Mouse (Mus musculus): Measurements from ENCODE around the gene Zc3h18. TPM values are rescaled to one million over a fixed set of nuclear protein-coding genes. Genes with fewer than 3 reads are reported as not detected.

The Zc3h18 gene
- polyA plus RNA-seq, 1 experiment = 35.3 TPM

- Histone ChIP-seq H3K4me1 (ENCODE audit: control insufficient read depth, insufficient read depth, low read length) (peaks cover 24% of the 10 kb centered on the region), H3K4me3 (ENCODE audit: insufficient read depth, low read length) (no peak overlapping the region), H3K27ac (ENCODE audit: insufficient read depth, low read depth, low read length) (peak overlapping the region; percentile 44)
- TF ChIP-seq POLR2A (IDR thresholded peaks at IDR 0.05; ENCODE audit: borderline replicate concordance, low read depth, low read length) = no peak
- no peak for TF ChIP-seq CTCF (IDR thresholded peaks at IDR 0.05; ENCODE audit: low read depth, low read length)
Measured at GRCm38 (mm10) chr8:122345181-122346095, 31.0 kb upstream of the Zc3h18 start.

DNA sequence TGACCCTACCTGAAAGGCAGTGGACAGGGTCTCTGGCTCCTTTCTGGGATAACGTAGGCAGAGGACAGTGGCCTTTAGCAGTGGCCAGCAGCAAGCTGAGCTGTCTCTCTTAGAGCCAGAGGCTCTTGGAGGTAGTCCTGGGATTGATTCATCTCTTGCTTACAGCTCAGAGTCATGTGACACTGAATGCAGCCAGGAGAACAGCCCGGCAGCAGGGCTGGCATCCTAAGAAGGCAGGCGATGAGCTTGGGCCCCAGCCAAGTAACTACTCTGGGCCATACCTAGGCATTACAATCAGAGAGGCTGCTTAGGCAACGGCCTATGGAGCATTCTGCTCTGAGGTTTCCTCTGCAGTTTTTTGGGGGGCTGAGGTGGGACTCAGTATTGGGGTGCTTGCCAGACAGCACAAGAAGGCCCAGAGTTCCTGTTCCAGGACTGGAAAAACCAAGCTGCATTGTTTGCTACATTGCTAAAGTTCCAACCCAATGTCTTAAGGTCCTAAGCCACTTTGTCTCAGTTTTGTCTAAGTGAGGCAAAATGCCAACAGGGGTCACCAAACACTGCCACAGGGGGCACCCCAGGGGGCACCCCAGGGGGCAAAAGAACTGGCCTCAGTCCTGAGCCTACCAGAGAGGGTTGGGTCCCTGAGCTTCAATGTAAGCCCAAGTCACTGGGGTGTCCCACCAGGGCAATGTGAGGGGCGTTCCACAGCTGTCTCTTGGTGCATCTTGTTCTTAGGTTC is 28.4 kb upstream of the Zc3h18 start:
- Histone ChIP-seq H3K4me3 (ENCODE audit: insufficient read depth, low read length) (no peak overlapping the region), H3K4me1 (ENCODE audit: control insufficient read depth, insufficient read depth, low read length) (peaks cover 22% of the 10 kb centered on the region), H3K27ac (ENCODE audit: insufficient read depth, low read depth, low read length) (0 out of 2 replicates have a peak overlapping the region, but pooled peaks have one; percentile 2)
- TF ChIP-seq POLR2A (IDR thresholded peaks at IDR 0.05; ENCODE audit: borderline replicate concordance, low read depth, low read length) = no peak
- no peak for TF ChIP-seq CTCF (IDR thresholded peaks at IDR 0.05; ENCODE audit: low read depth, low read length)

DNA sequence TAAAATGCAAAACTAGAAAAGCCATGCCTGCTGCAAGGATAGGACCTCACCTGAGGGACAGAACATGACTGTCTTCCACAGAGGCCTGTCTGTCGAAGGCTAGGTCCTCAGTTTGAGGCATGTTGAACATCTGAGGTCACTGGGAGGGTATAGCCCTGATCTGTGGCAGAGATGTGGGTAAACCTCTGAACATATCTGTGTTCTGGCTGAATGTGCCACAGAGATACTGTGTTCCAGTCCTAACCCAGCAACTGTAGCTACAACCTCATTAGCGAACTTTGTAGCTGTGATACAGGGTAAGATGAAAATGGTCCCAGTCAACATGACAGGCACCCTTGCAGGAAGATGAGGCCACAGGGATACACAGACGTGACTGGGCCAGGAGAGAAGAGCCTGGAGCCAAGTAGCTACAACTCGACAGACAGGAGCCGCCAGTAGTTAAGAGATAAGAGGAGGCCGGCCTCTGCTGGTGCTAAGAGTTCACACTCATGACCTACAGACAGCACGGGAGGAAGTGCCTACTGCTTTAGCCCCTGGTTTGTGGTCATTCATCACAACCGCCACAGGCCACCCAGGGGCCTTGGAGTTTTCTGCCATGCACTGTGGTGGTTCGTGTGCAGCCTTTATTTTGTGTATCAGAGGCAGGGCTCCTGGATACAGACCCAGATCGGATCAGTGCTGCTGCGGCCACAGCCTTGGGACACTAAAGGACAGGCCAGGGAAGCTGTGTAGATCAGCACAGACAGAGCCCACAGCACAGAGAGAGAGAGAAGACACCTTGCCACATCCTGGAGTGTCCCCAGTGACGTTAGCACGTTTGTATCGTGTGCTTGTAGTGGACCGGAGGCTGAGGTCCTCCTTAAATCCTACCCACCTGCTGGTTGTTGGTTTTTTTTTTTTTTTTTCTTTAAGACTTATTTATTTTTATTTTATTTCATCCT is 26.8 kb upstream of the Zc3h18 start:
- Histone ChIP-seq H3K27ac (ENCODE audit: insufficient read depth, low read depth, low read length) (no peak overlapping the region), H3K4me3 (ENCODE audit: insufficient read depth, low read length) (no peak overlapping the region), H3K4me1 (ENCODE audit: control insufficient read depth, insufficient read depth, low read length) (peaks cover 20% of the 10 kb centered on the region)
- no peak for TF ChIP-seq POLR2A (IDR thresholded peaks at IDR 0.05; ENCODE audit: borderline replicate concordance, low read depth, low read length)
- TF ChIP-seq CTCF (IDR thresholded peaks at IDR 0.05; ENCODE audit: low read depth, low read length) = no peak

DNA sequence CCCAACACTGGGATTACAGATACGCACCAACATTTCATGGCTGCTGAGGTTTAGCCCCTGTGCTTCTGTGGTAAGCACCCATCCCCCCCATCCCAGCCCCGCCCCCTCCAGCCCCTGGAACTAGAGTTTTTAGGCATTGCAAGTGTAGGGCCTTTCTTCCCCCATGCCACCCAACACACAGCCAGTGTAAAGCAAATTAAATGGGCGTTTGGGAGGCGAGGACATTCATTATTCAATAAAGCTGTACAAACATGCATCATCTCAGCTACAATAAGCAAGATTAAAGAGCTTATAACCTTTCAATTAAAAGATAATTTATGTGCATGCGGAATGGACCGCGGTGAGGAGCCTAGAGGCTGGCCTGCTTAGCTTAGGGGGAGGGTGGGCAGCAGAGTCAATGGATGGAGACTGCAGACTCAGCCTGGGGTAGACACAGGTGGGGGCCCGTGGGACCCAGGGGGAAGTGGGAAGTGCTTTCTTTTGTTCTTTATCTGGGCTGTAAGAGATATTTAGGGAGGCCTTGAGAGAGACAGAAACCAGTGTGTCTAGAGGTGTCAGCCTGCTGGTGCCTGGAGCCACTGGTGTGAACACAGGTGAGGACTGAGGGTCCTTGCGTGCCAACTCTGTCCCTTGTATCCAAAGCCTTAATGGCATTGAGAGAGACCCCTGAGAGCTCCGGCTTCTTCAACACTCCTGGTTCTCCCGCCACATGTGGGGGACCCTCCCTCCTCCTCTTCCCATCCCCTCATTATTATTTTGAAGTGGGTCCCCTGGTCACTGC is 25.9 kb upstream of the Zc3h18 start:
- TF ChIP-seq CTCF (IDR thresholded peaks at IDR 0.05; ENCODE audit: low read depth, low read length) (no peak), POLR2A (IDR thresholded peaks at IDR 0.05; ENCODE audit: borderline replicate concordance, low read depth, low read length) (no peak)
- peaks cover 21% of the 10 kb centered on the region for H3K4me1 ChIP-seq (ENCODE audit: control insufficient read depth, insufficient read depth, low read length)
- no peak overlapping the region for H3K27ac ChIP-seq (ENCODE audit: insufficient read depth, low read depth, low read length)
- H3K4me3 ChIP-seq (ENCODE audit: insufficient read depth, low read length) = no peak overlapping the region

- Histone ChIP-seq H3K27ac (ENCODE audit: insufficient read depth, low read depth, low read length) (no peak overlapping the region), H3K4me3 (ENCODE audit: insufficient read depth, low read length) (no peak overlapping the region), H3K4me1 (ENCODE audit: control insufficient read depth, insufficient read depth, low read length) (peaks cover 15% of the 10 kb centered on the region)
- no peak for TF ChIP-seq CTCF (IDR thresholded peaks at IDR 0.05; ENCODE audit: low read depth, low read length)
- no peak for TF ChIP-seq POLR2A (IDR thresholded peaks at IDR 0.05; ENCODE audit: borderline replicate concordance, low read depth, low read length)
Measured at GRCm38 (mm10) chr8:122354157-122354556, 22.3 kb upstream of the Zc3h18 start.

GRCm38 (mm10) chr8:122355642-122356606 is 20.5 kb upstream of the Zc3h18 start:
- Histone ChIP-seq H3K4me1 (ENCODE audit: control insufficient read depth, insufficient read depth, low read length) (peaks cover 15% of the 10 kb centered on the region), H3K27ac (ENCODE audit: insufficient read depth, low read depth, low read length) (no peak overlapping the region), H3K4me3 (ENCODE audit: insufficient read depth, low read length) (no peak overlapping the region)
- TF ChIP-seq CTCF (IDR thresholded peaks at IDR 0.05; ENCODE audit: low read depth, low read length) = no peak
- TF ChIP-seq POLR2A (IDR thresholded peaks at IDR 0.05; ENCODE audit: borderline replicate concordance, low read depth, low read length) = no peak

- no peak overlapping the region for H3K27ac ChIP-seq (ENCODE audit: insufficient read depth, low read depth, low read length)
- TF ChIP-seq CTCF (IDR thresholded peaks at IDR 0.05; ENCODE audit: low read depth, low read length) (no peak), POLR2A (IDR thresholded peaks at IDR 0.05; ENCODE audit: borderline replicate concordance, low read depth, low read length) (no peak)
- no peak overlapping the region for H3K4me3 ChIP-seq (ENCODE audit: insufficient read depth, low read length)
- peaks cover 15% of the 10 kb centered on the region for H3K4me1 ChIP-seq (ENCODE audit: control insufficient read depth, insufficient read depth, low read length)
Measured at GRCm38 (mm10) chr8:122357202-122357601, 19.2 kb upstream of the Zc3h18 start.

DNA sequence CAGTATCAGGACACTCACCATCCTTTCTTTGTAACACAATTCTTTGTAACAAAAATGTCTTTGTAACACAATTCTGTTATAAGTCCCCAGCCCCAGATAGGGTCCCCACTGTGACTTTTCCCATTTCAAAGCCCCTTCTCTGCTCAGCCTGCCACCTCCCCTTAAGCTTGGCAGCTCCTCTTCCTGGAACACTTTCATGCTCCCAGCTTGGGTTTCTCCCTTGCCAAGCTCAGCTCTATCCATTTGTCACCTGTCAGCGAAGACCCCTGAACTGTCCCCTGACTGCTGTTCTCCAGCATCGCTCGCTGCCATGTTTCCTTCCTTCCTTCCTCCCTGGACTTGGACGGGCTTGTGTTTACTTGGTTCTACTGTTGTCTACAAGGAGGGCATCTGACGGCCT is 18.8 kb upstream of the Zc3h18 start:
- Histone ChIP-seq H3K27ac (ENCODE audit: insufficient read depth, low read depth, low read length) (no peak overlapping the region), H3K4me3 (ENCODE audit: insufficient read depth, low read length) (no peak overlapping the region), H3K4me1 (ENCODE audit: control insufficient read depth, insufficient read depth, low read length) (peaks cover 15% of the 10 kb centered on the region)
- no peak for TF ChIP-seq CTCF (IDR thresholded peaks at IDR 0.05; ENCODE audit: low read depth, low read length)
